Mouse (Mus musculus) megakaryocyte progenitor cell, adult 5-6 weeks (primary cell): ENCODE results near the gene Cdrt4. TPM values are rescaled to one million over a fixed set of nuclear protein-coding genes. Genes with fewer than 3 reads are reported as not detected.

Source experiments
- ATAC-seq: replicated peaks from 2 replicates; pipeline ENCODE4 v1.8.0; 2016; ENCODE audit warnings: mild to moderate bottlenecking, moderate TSS enrichment, inconsistent platforms; ENCODE audit not compliant: poor library complexity
- total RNA-seq, 2 experiments: library from RNA; stranded (forward) in 1 of 2; stranded (reverse) in 1 of 2; fragments of 157-497, 149-512 nt in 1 of 2; fragments of 200-1000 nt in 1 of 2; gene quantifications; 2 replicates each; pipeline versions ENCODE4 v1.2.3 to v1.2.4; 2015 to 2017

Cdrt4 gene
- total RNA-seq, 2 experiments from 2014 or later, result not detected

DNA sequence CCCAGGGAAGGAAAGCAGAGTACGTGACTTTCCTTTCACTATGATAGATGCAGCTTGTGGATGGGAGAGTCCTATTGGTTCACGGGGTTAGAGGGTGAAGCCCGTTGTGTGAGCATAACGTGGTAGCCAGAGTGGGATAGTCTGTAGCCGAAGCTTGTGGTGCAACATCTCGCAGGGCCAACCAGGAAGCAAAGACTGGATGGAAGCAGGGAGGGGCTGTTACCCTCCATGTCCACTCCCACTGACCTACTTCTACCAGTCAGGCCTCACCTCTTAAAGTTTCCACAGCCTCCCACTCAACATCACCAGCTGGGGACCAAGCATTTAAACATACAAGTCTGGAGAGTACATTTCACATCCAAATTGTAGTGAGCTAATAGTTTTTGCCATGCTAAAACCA is 78.7 kb downstream of the Cdrt4 start:
- ATAC-seq, result no peak

GRCm38 (mm10) chr11:63035420-63036211 is 84.6 kb downstream of the Cdrt4 start:
- ATAC-seq, result no peak

- no peak for ATAC-seq
Measured at GRCm38 (mm10) chr11:63040002-63040661, 89.1 kb downstream of the Cdrt4 start.

Other genes starting within 250 kb of the Cdrt4 start
- 1.3 and 1.9 TPM in 2 replicates for gene Zfp287, start 219.3 kb upstream of the Cdrt4 start, total RNA-seq (2015)
- 0.50 and 1.2 TPM in 2 replicates for gene Zfp287, start 219.3 kb upstream of the Cdrt4 start, total RNA-seq (2017)
- gene Gm10428, start 198.1 kb upstream of the Cdrt4 start, total RNA-seq (2015), result not detected in 2 replicates
- not detected in 2 replicates for gene Gm10428, start 198.1 kb upstream of the Cdrt4 start, total RNA-seq (2017)
- gene Zfp286, start 161.7 kb upstream of the Cdrt4 start, total RNA-seq (2015), result 6.2 and 7.2 TPM in 2 replicates
- 5.6 and 7.1 TPM in 2 replicates for gene Zfp286, start 161.7 kb upstream of the Cdrt4 start, total RNA-seq (2017)
- gene Trim16, start 131.0 kb upstream of the Cdrt4 start, total RNA-seq (2015), result 13.1 and 18.1 TPM in 2 replicates
- 19.0 and 19.1 TPM in 2 replicates for gene Trim16, start 131.0 kb upstream of the Cdrt4 start, total RNA-seq (2017)
- gene Fbxw10, start 104.1 kb upstream of the Cdrt4 start, total RNA-seq (2015), result 2.2 and 2.3 TPM in 2 replicates
- gene Fbxw10, start 104.1 kb upstream of the Cdrt4 start, total RNA-seq (2017), result 1.2 and 4.1 TPM in 2 replicates
- 42.3 and 46.6 TPM in 2 replicates for gene Tvp23b, start 71.7 kb upstream of the Cdrt4 start, total RNA-seq (2015)
- 37.7 and 41.9 TPM in 2 replicates for gene Tvp23b, start 71.7 kb upstream of the Cdrt4 start, total RNA-seq (2017)
- not detected in 2 replicates for gene Tekt3, start 110.5 kb downstream of the Cdrt4 start, total RNA-seq (2015)
- not detected in 2 replicates for gene Tekt3, start 110.5 kb downstream of the Cdrt4 start, total RNA-seq (2017)
- gene Pmp22, start 177.8 kb downstream of the Cdrt4 start, total RNA-seq (2015), result not detected in 2 replicates
- gene Pmp22, start 177.8 kb downstream of the Cdrt4 start, total RNA-seq (2017), result not detected in 2 replicates